In the genomic region with DNA sequence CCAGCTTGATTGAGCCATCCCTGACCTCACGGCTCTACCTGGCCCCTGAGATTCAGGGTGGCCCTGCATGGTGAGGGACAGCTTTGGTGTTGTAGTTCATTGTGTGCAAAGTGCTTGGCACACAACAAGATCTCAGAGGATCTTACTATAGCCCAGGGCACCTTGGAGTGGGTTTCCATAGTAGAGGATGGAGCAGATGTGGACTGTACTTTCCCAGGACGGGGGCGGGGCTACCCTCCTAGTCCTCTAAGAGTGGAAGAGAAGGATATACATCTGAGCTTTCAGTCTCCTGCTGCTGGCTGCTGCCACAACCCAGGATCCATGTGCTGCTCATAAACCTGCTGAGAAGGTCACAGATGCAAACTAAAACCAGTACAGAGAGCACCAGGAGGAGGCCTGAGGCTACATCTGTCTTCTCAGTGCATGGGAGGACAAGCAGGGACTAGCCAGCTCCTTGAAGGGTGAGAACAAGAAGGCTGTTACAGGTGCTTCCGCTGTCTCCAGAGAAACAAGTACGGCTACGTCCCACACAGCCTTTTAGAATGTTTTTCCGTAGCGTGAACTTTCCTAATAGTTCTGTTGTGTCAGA, we compare ENCODE assay signal across 10 mouse cellular contexts. TPM values are rescaled to one million over a fixed set of nuclear protein-coding genes. Genes with fewer than 3 reads are reported as not detected.
A peak's percentile ranks its signal among the peaks of the same experiment; 100 is the strongest.
DNase-seq lines count a peak whose midpoint lies in the region; ATAC-seq lines count a peak whose summit lies in the region.
"Had no signal": no experiment of that assay in that cellular context is flagged by ENCODE, and none has a peak within 500 bp of the region (broad histone marks: within the 10 kb centered on the region; RNA-seq: fewer than 3 reads in every experiment).

No protein-coding gene starts in this region.

- H3K27me3 ChIP-seq in heart, embryonic 14.5 days (ENCODE audit: control insufficient read depth, insufficient read depth, low read length): no peaks in the 10 kb centered on the region
- H3K27me3 ChIP-seq in kidney, embryonic 15.5 days: no peaks in the 10 kb centered on the region
- H3K27me3 ChIP-seq in embryonic facial prominence, embryonic 13.5 days: no peaks in the 10 kb centered on the region
- no peaks in the 10 kb centered on the region for H3K27me3 ChIP-seq in embryonic facial prominence, embryonic 15.5 days

- peak overlapping the region; percentile 28; the same call in 1 of the 2 replicates for H3K4me2 ChIP-seq in heart, embryonic 14.5 days (ENCODE audit: low read length)
- H3K4me2 ChIP-seq in kidney, embryonic 15.5 days: no peak overlapping the region
- no peak overlapping the region for H3K4me2 ChIP-seq in embryonic facial prominence, embryonic 13.5 days
- H3K4me2 ChIP-seq in embryonic facial prominence, embryonic 15.5 days (replicated peaks): no peak overlapping the region

- no peak for ATAC-seq in heart, embryonic 14.5 days (ENCODE audit: insufficient number of reproducible peaks, insufficient read depth, low FRiP score, low read depth)
- ATAC-seq in kidney, embryonic 15.5 days (replicated peaks; ENCODE audit: low FRiP score): no peak; the same call in 1 of the 2 replicates
- no peak; the same call in 1 of the 2 replicates for ATAC-seq in embryonic facial prominence, embryonic 13.5 days (ENCODE audit: insufficient number of reproducible peaks, insufficient read depth, low FRiP score, low TSS enrichment, low read depth)
- ATAC-seq in embryonic facial prominence, embryonic 15.5 days (ENCODE audit: insufficient number of reproducible peaks, low FRiP score, low TSS enrichment, low read depth): no peak

- H3K36me3 ChIP-seq in heart, embryonic 14.5 days (ENCODE audit: control insufficient read depth, insufficient read depth, low read length): no peaks in the 10 kb centered on the region
- no peaks in the 10 kb centered on the region for H3K36me3 ChIP-seq in kidney, embryonic 15.5 days
- no peaks in the 10 kb centered on the region for H3K36me3 ChIP-seq in embryonic facial prominence, embryonic 13.5 days
- H3K36me3 ChIP-seq in embryonic facial prominence, embryonic 15.5 days: no peaks in the 10 kb centered on the region

- DNase-seq in heart, adult 18-20 months: no peak
- peak; percentile 29 to 44 for DNase-seq in kidney, postnatal 25 days
- no peak for DNase-seq in cerebellum, adult 9-11 months
- no peak for DNase-seq in adrenal gland, postnatal 14 days
- DNase-seq: adrenal gland, adult 2 months; retina, postnatal 1 day had no signal

- peak overlapping the region in 1 of 2 experiments; percentile 49; a peak in 2 of 4 replicates for H3K27ac ChIP-seq in heart, embryonic 14.5 days (replicated peaks in 1 of 2; ENCODE audit: control insufficient read depth in 1 of 2, insufficient read depth in 1 of 2, low read depth in 2 of 2, low read length in 2 of 2)
- H3K27ac ChIP-seq in kidney, embryonic 15.5 days: no peak overlapping the region
- H3K27ac ChIP-seq in embryonic facial prominence, embryonic 13.5 days: peak overlapping the region; percentile 65
- H3K27ac ChIP-seq in embryonic facial prominence, embryonic 15.5 days (replicated peaks): peak overlapping the region; percentile 68; the same call in 1 of the 2 replicates

- no peak overlapping the region for H3K4me3 ChIP-seq in heart, embryonic 14.5 days (ENCODE audit: control insufficient read depth in 1 of 2, insufficient read depth in 1 of 2, low read depth in 1 of 2, low read length in 2 of 2)
- H3K4me3 ChIP-seq in kidney, embryonic 15.5 days (replicated peaks): no peak overlapping the region
- H3K4me3 ChIP-seq in embryonic facial prominence, embryonic 13.5 days: no peak overlapping the region
- H3K4me3 ChIP-seq in embryonic facial prominence, embryonic 15.5 days (replicated peaks): no peak overlapping the region

- no peak overlapping the region for H3K9ac ChIP-seq in heart, embryonic 14.5 days (ENCODE audit: low read length)
- H3K9ac ChIP-seq in kidney, embryonic 15.5 days: no peak overlapping the region
- no peak overlapping the region for H3K9ac ChIP-seq in embryonic facial prominence, embryonic 13.5 days
- no peak overlapping the region for H3K9ac ChIP-seq in embryonic facial prominence, embryonic 15.5 days

- H3K9me3 ChIP-seq in heart, embryonic 14.5 days (ENCODE audit: control insufficient read depth, low read length): no peaks in the 10 kb centered on the region
- H3K9me3 ChIP-seq in kidney, embryonic 15.5 days (replicated peaks): no peaks in the 10 kb centered on the region
- no peaks in the 10 kb centered on the region for H3K9me3 ChIP-seq in embryonic facial prominence, embryonic 13.5 days
- H3K9me3 ChIP-seq in embryonic facial prominence, embryonic 15.5 days (replicated peaks): no peaks in the 10 kb centered on the region

- peaks cover 29 to 66% of the 10 kb centered on the region in 2 experiments for H3K4me1 ChIP-seq in heart, embryonic 14.5 days (ENCODE audit: control insufficient read depth in 2 of 2, insufficient read depth in 2 of 2, low read length in 2 of 2)
- H3K4me1 ChIP-seq in kidney, embryonic 15.5 days: peaks cover 48% of the 10 kb centered on the region
- H3K4me1 ChIP-seq in embryonic facial prominence, embryonic 13.5 days: peaks cover 41% of the 10 kb centered on the region
- H3K4me1 ChIP-seq in embryonic facial prominence, embryonic 15.5 days: peaks cover 35% of the 10 kb centered on the region

- WGBS in heart, embryonic 14.5 days: 85% methylated on average over 8 of the region's 8 CpGs
- 81% methylated on average over 8 of the region's 8 CpGs for WGBS in kidney, embryonic 15.5 days
- WGBS in embryonic facial prominence, embryonic 13.5 days: 78% methylated on average over 8 of the region's 8 CpGs
- WGBS in embryonic facial prominence, embryonic 15.5 days: 74% methylated on average over 8 of the region's 8 CpGs

RNA-seq across cellular contexts. Expression of gene Gnaq, which starts 44.6 kb away (rescaled TPM):
- 9.2 and 10.1 TPM in 2 replicates for polyA plus RNA-seq in heart, embryonic 14.5 days (2014; fragmentation: Nextera tagmentation; extraction: Ambion mirVana)
- 10 to 100 TPM; 22.3 to 23.9 TPM for total RNA-seq in heart, adult 18-20 months (2021)
- 36.2 and 41.6 TPM in 2 replicates for polyA plus RNA-seq in kidney, embryonic 15.5 days (2015; fragmentation: Nextera tagmentation; extraction: Ambion mirVana)
- 29.9 and 34.6 TPM in 2 replicates for polyA plus RNA-seq in embryonic facial prominence, embryonic 13.5 days (2015; fragmentation: Nextera tagmentation; extraction: Ambion mirVana)
- 33.4 and 34.0 TPM in 2 replicates for polyA plus RNA-seq in embryonic facial prominence, embryonic 15.5 days (2015; fragmentation: Nextera tagmentation; extraction: Ambion mirVana)
- 57.7 and 62.5 TPM in 2 replicates for total RNA-seq in adrenal gland, postnatal 14 days (2021)

Comparison
In these comparisons a context has a peak if more than half of its experiments do, and no peak if none do; other contexts are left out.
1. DNase-seq: peak in kidney, postnatal 25 days (2 of 2); none in heart, adult 18-20 months (0 of 2), cerebellum, adult 9-11 months (single experiment) and adrenal gland, postnatal 14 days (single experiment).